24 mouse cellular contexts compared by ENCODE assay signal in genomic region chr5:20855066-20855465, GRCm38 (mm10).
"Had no signal": no experiment of that assay in that cellular context is flagged by ENCODE, and none has a peak within 500 bp of the region (broad histone marks: within the 10 kb centered on the region; RNA-seq: fewer than 3 reads in every experiment).

No protein-coding gene starts in this region.

- H3K27me3 ChIP-seq: heart, embryonic 12.5 days; hindbrain, embryonic 13.5 days; hindbrain, embryonic 15.5 days; kidney, embryonic 15.5 days; limb, embryonic 13.5 days; limb, embryonic 15.5 days; liver, embryonic 12.5 days had no signal

- ATAC-seq: hindbrain, postnatal 0 days; intestine, embryonic 16.5 days; liver, embryonic 12.5 days had no signal

- H3K27ac ChIP-seq: heart, embryonic 10.5 days; hindbrain, embryonic 13.5 days; hindbrain, embryonic 15.5 days; hindbrain, postnatal 0 days; kidney, embryonic 15.5 days; kidney, postnatal 0 days; limb, embryonic 13.5 days; limb, embryonic 15.5 days; liver, embryonic 12.5 days; liver, embryonic 14.5 days had no signal

- H3K9ac ChIP-seq: heart, embryonic 12.5 days; hindbrain, embryonic 13.5 days; hindbrain, embryonic 15.5 days; kidney, embryonic 15.5 days; limb, embryonic 13.5 days; limb, embryonic 15.5 days; liver, embryonic 12.5 days; liver, embryonic 14.5 days had no signal

- H3K4me1 ChIP-seq: heart, embryonic 10.5 days; heart, embryonic 12.5 days; hindbrain, embryonic 15.5 days; kidney, embryonic 15.5 days; limb, embryonic 15.5 days; liver, embryonic 12.5 days had no signal

- DNase-seq: gastrocnemius, postnatal 10 days; gastrocnemius, postnatal 25 days; heart, adult 11 months; heart, postnatal 10 days; kidney, adult 11 months; kidney, adult 2 months; kidney, adult 9 months; kidney, postnatal 14 days; kidney, postnatal 36 days; layer of hippocampus, adult 9-11 months; layer of hippocampus, postnatal 36 days; left cerebral cortex, postnatal 4 days had no signal

- H3K4me3 ChIP-seq: heart, embryonic 10.5 days; heart, embryonic 12.5 days; hindbrain, embryonic 13.5 days; hindbrain, embryonic 15.5 days; kidney, embryonic 15.5 days; limb, embryonic 13.5 days; limb, embryonic 15.5 days; liver, embryonic 12.5 days had no signal

- H3K36me3 ChIP-seq: hindbrain, embryonic 15.5 days; kidney, embryonic 15.5 days; limb, embryonic 15.5 days had no signal
